Mouse (Mus musculus) A20 (cell line): ENCODE data around the gene Irgm1.
A peak's percentile ranks its signal among the peaks of the same experiment; 100 is the strongest.
"Not testable (repeated sequence)": the region's sequence is repeated elsewhere in the genome, so short reads cannot be mapped to it uniquely, and the experiment has no call there.

Experiments used
- DNase-seq: peaks from one replicate; pipeline ENCODE4 v3.0.0-alpha.2; 2011; ENCODE audit warnings: low read depth, low spot score

Irgm1 gene

GRCm38 (mm10) chr11:48833731-48834639 lies 37.5 kb downstream of the Irgm1 start:
- peak; percentile 95 for DNase-seq

GRCm38 (mm10) chr11:48833078-48833730 lies 38.3 kb downstream of the Irgm1 start:
- peak; percentile 47 for DNase-seq

DNA sequence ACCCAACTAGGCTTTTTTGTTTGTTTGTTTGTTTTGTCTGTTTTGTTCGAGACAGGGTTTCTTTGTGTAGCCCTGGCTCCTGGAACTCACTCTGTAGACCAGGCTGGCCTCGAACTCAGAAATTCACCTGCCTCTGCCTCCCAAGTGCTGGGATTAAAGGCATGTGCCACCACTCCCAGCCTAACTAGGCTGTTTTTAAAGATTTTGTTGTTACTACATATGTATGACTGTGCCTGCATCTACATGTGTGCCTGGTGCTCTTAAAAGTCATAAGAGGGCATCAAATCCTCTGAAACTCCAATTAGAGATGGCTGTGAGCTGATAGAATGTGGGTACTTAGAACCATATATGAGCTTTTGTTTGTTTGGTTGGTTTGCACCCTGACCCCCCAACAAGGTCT lies 40.2 kb downstream of the Irgm1 start:
- no peak for DNase-seq

GRCm38 (mm10) chr11:48830279-48830678 lies 41.2 kb downstream of the Irgm1 start:
- DNase-seq: no peak

- no peak for DNase-seq
These were observed 43.6 kb downstream of the Irgm1 start for GRCm38 (mm10) chr11:48827926-48828325.

- peak; percentile 62 for DNase-seq
These were observed 44.8 kb downstream of the Irgm1 start for GRCm38 (mm10) chr11:48826752-48827096.

DNA sequence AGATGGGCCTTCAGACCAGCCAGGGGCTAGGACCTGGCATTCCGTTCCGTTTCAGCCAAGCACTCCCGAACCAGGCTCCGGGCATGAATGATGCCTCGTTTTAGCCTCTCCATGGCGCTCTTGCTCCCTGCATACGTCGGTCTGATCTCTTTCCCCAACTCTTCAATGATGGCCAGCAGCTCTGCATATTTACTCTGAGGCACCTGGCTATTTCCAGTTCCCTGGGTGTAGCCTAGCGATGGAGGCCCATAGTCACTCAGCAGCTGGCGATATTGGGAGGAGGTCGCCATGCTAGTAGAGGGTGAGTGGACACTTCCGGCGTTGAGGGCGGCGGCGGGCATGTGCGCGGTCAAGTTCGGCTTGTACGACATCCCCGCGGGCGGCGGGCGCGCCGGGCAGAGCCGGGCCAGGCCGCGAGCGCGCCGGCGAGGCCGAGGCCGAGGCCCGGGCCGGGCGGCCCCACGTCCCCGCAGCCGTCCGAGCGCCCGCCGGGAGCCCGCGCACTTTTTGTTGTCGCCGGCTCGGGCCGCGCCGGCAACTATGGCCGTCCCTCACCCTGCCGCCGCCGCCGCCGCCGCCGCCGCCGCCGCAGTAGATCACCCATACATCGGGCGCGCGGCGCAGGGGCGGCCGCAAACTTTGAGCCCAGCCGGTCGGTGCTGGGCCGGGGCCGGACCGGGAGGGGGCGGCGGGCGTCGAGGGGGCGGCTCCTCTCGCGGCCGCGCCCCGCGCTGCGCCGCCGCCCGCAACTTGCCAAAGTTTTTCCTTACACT lies 45.3 kb downstream of the Irgm1 start, which contains the start of the genes Trim7 and Gm12184:
Trim7 (plus strand) TSS at position 162 of the 773 bp plus-strand sequence.
Gm12184 (minus strand) TSS at position 677 of the 773 bp plus-strand sequence.
- DNase-seq: not testable (repeated sequence)

- DNase-seq: no peak
These were observed 47.1 kb downstream of the Irgm1 start for GRCm38 (mm10) chr11:48824311-48824830.

GRCm38 (mm10) chr11:48823536-48823972 lies 47.9 kb downstream of the Irgm1 start:
- DNase-seq: peak; percentile 57

DNA sequence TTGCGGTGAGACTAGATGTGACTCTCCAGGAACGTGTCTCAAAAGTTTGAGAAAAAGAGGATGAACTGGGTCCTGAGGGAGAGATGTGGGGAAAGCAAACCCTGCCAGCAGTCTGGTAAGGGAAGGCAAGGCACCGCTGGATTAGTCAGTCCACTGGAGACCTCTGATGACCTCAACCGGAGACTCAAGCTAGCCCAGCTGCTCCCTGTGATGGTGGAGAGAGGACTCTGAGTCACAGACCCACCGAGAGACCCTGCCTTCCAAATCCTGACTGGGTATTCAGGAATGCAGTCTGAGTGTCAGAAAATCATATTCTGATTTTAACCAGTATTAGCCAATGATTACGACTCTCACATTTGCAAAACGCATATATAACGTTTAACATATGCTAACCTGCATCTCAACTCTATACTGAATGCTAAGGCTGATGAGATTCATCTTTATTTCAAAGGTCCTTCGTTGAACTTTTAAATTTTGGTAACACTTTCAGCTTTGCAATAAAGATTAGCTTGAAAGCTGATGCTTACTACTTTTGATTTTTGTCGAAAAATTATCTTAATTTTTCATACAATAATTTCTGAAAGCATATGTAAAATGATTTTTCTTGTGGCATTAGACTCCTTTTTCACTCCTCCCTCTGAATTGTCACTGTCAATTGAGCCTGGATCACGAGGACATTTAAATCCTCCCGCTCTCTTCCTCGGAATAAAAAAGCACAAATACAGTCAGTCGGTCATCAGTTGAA lies 48.5 kb downstream of the Irgm1 start:
- DNase-seq: no peak

DNA sequence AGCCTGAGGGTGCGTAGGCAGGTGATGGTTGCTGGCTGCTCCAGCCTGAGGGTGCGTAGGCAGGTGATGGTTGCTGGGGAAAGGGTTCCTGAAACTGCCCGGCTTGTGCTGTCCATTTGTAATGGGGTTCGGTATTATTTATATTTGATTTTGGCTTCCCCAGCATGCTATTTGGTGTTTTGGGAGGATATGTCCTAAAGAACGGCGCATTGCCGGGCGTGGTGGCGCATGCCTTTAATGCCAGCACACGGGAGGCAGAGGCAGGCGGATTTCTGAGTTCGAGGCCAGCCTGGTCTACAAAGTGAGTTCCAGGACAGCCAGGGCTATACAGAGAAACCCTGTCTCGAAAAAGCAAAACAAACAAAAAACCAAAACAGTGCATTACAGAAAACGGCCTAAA lies 50.2 kb downstream of the Irgm1 start:
- DNase-seq: not testable (repeated sequence)

DNA sequence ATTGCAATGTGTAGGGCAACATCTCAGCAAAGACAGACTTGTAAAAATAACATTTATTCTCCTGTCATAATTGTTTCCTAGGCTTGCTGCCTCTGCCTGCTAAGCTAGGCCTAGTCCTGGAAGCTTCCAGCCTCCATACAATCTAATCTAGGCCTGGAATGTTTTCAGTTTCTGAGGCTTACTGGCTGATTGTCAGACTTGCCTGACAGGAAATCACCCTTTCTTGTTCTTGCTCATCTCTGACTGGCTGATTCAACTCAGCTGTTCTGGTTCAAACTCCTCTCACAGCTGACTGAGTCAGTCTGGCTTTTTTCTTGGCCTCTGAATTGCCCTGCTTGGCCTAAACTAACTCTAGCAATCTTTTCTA lies 51.2 kb downstream of the Irgm1 start:
- peak; percentile 48 for DNase-seq

GRCm38 (mm10) chr11:48819614-48820307 lies 51.7 kb downstream of the Irgm1 start:
- DNase-seq: no peak

- peak; percentile 96 for DNase-seq
These were observed 53.1 kb downstream of the Irgm1 start for GRCm38 (mm10) chr11:48818346-48818745.

GRCm38 (mm10) chr11:48817794-48818193 lies 53.7 kb downstream of the Irgm1 start:
- no peak for DNase-seq

DNA sequence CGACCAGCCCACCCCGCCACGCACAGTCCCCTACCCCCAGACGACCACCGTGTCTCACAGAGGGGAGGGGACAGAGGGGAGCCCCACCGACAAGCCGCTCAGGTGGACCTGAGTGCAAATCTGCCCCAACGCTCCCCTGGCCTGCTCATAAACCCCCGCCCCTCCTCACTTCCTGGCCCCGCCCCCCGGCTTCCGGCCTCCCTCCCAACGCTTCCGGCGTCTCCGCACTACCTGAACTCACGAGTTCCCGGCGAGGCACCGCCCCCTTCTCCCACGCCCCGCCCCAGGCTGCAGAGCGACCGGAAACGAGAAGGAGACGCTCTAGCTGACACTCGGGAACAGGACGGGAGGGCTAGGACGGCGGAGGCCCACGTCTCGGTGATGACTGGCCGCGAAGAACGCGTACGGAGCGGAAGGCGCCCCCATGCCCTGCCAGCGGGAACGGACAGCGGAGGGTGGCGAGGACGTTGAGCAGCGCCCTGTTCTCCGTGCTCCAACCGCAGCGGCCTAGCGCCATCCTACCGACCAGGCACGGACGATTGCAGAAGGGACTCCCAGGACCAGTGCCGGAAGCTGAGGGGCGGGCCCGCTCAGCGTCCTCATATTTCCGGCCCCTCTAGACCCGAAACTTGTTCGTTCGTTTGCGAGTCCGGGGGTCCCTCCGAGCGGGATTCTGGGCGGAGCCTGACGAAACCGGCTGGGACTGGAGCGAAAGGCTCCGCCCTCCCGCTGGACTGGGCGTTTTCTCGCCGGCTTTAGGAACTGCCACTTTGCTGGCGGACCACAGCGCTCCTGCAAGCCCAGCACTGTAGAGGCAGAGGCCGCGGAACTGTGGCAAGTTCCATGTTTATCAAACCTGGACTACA lies 54.5 kb downstream of the Irgm1 start, which contains the start of gene Trim41:
Trim41 (minus strand) TSS at position 554 of the 866 bp plus-strand sequence.
- peak; percentile 100 for DNase-seq

GRCm38 (mm10) chr11:48816281-48816781 lies 55.2 kb downstream of the Irgm1 start:
- DNase-seq: peak; percentile 29

- DNase-seq: no peak
These were observed 55.6 kb downstream of the Irgm1 start for GRCm38 (mm10) chr11:48815851-48816250.

- no peak for DNase-seq
These were observed 57.7 kb downstream of the Irgm1 start for GRCm38 (mm10) chr11:48813782-48814181.
